Mouse (Mus musculus) kidney, postnatal 36 days (tissue): Measurements from ENCODE around the gene Vps37c.

Experiments used
- DNase-seq, 2 experiments: peaks; one replicate each; pipeline ENCODE4 v3.0.0; 2021 to 2022; ENCODE audit warnings: mixed read lengths in 2 of 2

Vps37c gene

DNA sequence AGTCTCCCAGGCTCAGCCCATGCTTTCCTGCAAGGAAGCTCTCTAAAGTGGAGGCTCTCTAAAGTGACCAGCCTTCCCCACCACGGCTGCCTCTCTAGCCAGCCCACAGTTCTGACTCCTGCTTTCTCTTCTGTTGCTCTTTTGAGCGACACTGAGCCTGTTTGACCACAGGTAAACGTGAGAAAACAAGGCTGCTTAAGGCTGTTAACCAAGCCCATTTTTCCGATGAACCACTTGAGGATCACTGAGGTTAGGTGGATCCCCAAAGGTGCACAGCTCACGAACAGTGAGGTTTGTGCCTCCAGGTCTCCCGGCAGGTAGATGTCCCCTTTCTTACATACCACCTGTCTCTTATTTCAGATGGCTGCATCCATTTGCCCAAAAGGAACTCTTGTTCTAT lies 53.6 kb downstream of the Vps37c start:
- DNase-seq = no peak

DNA sequence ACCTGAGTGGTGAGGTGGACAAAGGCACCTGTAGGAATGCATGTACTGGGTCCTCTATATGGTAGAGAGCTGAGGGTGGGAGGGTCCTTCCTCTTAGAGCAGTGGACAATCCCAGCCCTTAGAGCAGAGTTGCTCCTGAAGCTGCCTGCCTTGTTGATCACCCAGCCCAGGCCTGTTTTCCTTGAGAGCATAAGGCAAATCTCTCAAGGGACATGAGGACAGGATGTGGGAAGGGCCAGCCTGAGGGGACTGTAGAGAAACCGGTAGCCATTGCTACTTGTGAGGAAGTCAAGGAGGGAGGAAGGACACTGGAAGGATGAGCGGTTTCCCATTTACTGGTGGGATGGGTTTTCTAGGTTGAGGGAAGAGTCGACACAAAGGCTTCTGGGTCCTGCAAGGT lies 54.0 kb downstream of the Vps37c start:
- DNase-seq = no peak

DNA sequence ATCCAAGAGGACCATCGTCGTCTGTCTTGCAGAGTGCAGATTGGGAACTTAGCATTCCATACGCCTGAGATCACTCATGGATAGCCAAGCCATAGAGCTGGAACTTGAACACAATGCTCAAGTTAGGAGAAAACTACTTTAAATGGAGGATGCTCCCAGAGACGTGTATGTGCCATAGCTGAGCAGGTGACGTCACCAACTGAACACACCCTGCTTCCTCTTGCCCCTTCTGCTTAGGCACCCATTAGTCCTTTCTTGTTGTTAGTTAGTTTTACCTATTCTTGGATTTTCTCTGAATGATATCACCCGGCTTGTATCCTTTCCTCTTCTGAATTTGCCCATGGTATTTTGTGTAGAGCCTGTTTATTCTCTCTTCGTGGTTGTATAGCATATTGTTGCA lies 58.6 kb downstream of the Vps37c start:
- no peak for DNase-seq

DNA sequence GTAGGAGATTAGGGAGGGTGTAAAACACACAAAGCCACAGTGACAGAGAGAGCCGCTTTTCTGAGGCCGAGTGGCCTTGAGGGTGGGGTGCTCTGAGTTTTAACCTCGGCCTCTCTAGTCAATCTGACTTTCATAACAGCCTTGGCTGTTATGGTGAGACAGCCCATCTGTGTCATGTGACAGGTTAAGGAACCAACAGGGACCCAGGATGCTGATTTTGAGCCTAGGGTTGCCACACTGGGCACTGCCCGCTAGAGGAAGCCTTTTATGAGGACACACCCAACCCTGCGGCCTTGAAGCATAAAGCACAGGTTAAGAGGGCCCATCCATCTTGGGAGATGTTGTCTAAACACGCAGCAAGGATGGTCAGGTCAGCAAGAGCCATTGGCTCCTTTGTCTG lies 59.2 kb downstream of the Vps37c start:
- DNase-seq = no peak

DNA sequence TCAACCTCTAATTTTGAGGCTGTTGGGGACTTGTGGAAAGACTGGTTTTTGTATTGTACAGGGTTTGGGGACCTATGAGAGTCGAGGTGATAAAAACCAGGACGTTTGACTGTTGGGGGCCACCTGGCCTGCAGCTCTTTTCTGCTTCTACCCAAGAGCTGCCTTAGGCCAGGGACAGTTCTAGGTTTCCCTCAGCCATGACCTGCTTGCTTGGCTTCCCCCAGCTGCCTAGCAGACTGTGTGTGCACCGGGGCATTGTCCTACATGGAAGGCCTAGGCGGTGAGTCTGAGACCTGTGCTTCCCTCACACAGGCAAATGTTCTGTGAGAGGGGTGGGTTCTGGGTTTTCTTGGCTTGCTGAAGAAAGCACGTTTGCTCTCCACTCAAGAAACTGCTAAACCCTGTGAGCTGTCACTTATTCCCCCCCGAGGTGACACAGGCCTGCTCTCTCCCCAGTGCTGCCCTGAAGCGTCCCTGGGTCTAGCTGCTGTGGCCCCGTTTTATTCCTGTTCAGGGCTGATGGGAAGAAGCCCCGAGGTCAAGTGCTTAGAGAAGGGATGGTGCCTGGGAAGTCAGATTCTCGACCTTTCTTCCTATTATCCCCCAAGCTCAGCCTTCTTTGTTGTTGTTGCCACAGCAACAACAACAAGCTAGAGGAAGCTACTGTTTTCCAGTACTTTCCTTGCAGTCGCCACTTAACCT lies 60.0 kb downstream of the Vps37c start:
- no peak for DNase-seq

DNA sequence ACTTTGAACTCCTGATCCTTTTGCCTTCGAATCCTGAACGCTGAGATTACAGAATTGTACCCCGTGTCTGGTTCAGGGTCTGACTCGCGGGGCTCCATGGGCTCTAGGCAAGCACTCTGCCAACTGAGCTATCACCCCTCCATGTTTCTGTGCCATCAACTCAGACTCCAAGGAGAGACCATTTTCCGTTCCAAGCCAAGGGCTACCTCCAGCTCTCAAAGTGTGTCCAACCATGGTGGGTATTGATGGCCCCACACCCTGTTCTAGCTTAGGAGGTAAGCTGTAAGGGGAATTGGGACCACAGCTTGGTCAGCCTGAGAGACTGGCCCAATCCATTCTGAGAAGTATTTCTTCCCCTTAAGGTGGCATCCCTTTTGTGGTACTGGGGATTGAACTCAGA lies 60.8 kb downstream of the Vps37c start:
- DNase-seq = no peak

DNA sequence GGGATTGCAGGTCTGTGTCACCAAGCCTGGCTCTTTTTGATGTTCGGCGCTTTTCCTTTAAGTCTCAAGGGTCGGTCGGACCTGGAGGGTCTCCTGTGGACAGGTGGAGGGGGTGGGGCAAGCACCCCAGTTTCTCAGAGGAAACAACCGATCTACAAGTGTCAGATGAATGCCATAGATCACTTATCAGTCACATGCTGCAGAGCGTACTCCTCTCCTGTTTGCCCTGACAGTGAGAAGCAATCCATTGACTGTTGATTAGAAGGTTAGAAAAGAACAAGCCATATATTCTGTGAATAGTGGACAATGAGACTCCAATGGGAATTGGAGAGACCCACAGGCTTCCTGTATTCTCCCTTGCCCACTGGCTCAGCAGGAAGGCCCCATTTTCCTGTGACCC lies 61.6 kb downstream of the Vps37c start:
- no peak for DNase-seq

DNA sequence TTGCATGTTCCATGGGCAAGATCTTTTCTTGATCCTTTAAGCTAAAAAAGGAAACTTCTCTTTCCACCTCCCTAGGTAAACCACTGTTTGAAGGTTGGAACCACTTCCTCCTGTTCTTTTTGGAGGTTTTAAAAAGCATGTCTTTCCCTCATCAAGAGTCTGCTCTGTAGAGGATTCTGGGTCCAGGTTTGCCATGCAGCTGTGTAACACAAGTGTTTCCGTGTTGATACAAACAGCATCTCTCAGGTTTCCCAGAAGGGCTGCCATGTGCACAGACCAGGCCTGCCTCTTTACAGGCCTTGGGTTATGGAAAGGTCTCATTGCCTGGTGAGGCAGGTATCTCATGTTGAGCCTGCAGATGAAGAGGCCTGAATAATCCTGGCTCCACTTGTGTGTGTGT lies 63.1 kb downstream of the Vps37c start:
- no peak for DNase-seq

DNA sequence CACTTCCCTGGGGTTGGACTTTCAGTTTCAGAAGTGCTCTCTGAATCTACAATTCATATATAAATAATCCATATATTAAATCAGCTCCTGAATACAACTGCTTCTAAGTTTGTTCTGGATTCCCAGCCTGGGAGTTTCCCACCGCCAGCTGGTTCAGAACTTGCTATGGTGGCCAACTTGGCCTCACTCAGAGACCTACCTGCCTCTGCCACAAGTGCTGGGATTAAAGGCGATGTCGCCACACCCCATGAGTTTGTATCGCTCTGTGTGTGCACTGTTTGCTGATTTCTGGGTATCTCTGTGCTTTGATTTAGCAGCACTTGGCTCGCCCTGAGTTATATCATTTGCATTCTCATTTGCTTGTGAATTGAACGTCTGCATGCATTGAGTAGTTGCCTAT lies 63.6 kb downstream of the Vps37c start:
- no peak for DNase-seq

DNA sequence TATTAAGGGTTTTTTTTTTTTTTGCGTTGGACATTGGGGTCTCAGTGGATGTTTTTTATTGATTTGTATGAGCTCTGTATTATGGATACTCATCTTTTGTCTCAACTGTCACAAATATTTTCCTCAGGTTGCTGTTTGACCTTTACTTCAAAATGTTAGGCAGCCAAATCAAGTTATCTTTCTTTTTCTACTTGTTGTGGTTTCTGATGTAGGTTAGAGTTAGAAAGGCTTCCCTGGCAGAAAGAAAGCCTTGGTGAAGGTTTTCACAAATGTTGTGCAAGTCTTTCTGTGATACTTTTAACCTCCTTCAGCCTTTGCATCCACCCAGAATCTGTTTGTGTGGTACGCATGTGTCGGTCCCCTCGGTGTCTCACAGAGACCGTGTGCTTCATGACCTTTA lies 64.1 kb downstream of the Vps37c start:
- no peak for DNase-seq

DNA sequence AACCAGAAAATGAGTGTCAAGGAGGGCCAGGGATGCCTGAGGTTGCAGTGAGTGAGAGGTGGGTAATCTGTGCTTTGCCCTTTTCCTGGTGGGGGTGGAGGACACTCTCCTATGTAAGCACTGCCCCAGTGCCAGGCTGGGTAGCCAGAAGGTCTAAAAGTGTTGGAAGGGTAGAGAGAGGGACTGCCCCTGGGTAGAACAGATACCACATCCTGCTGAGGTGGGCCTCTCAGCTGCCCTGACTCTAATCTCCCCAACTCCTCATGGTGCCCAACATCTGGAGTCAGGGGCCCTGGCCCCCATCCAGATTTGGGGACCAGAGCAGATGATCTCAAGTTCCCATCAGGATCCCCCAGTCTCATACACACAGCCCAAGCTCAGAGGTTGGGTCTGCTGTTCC lies 68.6 kb downstream of the Vps37c start:
- no peak for DNase-seq

DNA sequence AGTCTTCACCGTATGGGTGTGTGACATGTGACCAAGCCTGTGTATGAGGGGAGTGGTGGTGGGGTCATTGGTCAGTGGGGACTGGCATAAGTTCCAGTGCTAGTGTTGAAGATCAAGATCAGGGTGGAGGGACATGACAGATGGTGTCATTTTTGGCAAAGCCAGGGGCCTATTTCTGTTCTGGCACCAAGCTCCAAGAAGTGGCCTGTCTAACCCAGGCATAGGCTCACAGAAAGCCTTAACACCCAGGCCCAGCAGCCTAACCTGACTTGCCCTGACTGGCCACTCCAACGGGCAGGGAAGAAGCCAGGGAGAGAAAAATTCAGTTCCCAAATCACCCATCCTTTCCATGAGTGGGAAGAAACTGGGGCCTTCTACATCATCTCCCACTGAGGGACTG lies 69.0 kb downstream of the Vps37c start:
- DNase-seq = no peak

DNA sequence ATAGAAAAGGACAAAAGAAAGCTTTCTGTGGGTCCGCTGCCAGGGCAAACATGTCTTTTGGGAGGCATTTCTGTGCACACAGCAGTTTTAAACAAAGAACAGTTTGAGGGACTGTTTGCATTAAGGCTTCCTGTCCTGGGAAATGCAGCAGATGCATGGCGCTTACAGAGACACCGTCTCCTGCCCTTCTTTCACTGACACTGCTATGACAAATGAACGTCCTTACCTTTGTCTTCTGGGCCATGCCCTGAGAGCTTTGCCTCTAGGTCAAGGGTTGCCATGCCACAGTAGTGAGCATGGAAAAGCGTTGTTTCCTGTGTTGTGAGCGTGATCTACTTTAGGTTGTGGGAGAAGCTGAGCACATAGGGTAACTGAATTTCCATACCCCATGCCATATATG lies 70.2 kb downstream of the Vps37c start:
- no peak for DNase-seq

DNA sequence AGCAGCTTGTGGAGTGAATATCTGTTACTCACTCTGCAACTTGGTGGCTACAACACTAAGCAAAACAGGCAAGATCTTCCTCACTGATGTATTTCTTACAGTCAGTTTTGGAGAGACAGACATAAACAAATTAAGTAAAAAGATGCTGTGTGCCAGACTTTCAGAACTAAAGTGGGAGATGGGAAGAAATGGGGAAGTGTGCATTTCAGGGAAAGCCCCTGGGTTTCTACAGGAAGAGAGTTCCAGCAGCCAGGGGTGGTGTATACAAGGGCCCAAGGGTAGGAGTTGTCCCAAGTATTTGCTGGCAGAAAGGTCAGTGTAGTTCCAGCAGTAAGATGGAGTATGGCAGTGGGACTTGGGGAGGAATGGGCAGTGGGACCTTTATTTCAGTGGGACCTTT lies 71.0 kb downstream of the Vps37c start:
- no peak for DNase-seq

DNA sequence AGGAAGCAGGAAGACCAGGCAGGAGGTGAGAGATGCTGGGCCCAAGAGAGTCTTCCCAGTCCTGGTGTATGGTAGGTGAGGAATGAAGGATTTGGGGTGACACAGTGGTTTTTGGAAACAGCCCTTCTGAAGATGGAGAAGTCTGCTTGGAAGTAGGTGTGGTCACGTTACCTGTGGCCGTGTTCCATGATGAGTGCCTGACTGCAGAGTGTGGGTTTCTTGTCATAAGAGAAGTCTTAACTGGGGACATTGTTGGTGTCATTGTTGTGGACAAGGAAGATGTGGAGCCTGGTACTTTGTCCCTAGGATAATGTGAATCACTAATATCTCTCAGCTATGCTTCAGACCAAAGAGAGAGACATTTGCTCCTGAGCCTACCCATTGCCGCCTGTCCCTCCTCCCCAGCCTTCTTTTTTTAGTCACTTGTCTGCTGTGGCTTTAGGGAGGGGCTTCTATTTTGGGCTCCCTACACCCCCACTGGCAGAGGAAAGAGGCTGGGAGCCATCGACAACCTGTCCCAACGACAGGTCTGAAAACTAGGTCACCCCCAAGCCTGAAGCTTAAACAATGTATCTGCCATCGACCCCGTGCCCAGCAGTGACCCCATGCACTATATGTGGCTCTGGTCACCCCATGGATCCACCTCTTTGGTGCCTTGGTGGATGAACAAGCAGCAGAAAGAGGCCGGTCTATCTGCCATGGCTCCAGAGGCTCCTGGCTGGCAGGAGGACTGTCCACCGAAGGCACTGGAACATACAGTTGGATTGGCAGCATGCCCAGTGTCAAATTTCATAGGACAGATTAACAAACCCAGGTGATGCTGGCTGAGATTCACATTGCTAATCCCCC lies 71.7 kb downstream of the Vps37c start:
- peak in 1 of 2 experiments; percentile 12 for DNase-seq

DNA sequence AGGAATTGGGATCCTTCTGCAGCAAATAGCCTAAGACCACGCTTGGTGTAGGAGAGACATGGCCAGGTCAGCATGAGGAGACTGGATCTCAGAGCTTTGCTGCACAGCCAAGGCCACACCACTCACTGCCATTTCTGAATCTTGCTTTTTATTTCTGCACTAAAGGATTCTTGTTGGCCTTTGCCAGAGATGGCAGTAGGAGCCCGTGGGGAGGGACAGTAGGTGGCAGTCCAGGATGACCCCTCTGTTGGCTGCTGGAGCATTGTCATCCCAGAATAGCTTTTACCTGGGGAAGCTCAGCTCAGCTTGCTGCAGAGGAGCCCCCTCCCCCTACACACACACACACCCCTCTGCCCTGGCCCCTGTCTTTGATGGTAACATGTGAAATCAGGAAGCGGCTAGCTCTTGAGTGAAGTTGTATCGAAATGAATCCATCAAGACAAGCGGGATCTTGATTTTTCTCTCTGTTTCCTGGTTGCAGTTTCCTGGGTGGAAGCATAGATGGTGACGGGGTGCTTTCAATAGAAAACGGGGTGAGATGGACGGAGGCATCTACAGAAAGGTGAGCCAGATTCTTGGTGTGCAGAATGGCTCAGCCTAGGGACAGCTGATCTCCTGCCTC lies 73.4 kb downstream of the Vps37c start:
- no peak for DNase-seq

DNA sequence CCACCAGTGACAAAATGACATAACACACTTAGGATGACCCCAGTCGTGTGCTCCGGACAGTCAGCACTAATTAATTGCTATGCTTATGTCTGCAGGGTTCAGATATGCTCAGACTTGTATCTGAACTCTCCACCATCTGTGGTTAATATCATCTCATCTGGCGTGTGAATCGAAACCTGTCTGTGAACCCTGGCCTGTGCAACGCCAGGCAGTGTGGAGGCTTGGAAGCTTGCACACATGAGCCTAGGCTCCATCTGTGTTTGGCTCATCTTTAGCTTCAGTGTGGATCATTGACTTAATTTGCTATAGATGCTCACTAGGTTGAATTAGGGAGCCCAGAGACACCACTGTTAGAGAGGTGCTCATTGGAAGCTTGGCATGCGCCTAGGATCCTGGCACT lies 73.9 kb downstream of the Vps37c start:
- no peak for DNase-seq

DNA sequence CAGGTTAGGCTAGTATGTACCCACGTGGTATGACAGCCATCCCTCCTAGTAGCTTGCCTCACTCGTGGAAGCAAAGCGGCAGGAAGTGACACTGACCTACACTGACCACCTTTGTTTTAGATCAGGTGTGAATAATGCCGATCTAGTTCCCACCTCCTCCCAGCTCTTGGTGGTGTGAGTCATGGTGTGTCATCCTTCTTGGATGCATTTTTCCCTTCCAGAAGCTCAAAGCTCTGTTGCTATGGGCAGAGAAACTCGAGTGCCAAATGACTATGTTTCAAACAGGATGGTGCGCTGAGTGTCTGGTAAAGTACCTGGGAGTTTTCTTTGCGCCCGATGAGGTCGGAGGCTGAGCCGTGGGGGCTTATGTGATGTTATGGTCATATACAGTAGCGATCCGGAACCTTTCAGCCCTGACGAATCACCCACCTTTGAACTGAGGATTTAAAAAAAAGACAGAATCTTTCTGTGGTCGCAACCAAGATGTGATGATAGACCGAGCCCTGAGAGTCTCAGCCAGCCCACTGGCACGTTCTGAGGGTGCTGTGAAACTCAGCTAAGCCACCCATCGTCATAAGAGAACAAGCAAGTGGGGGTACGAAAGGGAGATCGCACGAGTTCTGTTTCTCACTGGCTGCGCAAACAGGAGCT lies 75.0 kb downstream of the Vps37c start:
- no peak for DNase-seq
